Mouse (Mus musculus) midbrain, embryonic 12.5 days (tissue): Measurements from ENCODE around the gene Sugt1. TPM values are rescaled to one million over a fixed set of nuclear protein-coding genes. Genes with fewer than 3 reads are reported as not detected.

ENCODE experiments used
- microRNA-seq: library from miRNA; unstranded; fragments of <30 nt; microRNA quantifications from one replicate; pipeline ENCODE4, GENCODE M21; 2017
- polyA plus RNA-seq: library from polyadenylated mRNA; unstranded; fragments of >200 nt; fragmentation: Nextera tagmentation; extraction: Ambion mirVana; gene quantifications from 2 replicates; pipeline ENCODE4 v1.2.1, GENCODE M21; 2016

Sugt1 gene
- polyA plus RNA-seq, 1 experiment from 2014 or later: 131 TPM

Small RNA genes lying within 50 kb of the gene (microRNA-seq; reads per million reads assigned to microRNA genes)
- gene Gm27857: not detected

Other genes with a start within 250 kb of the Sugt1 start
- 37.0 and 41.4 TPM in 2 replicates for gene Naa16, start 196.9 kb upstream of the Sugt1 start, polyA plus RNA-seq
- 9.7 and 11.0 TPM in 2 replicates for gene Mtrf1, start 189.9 kb upstream of the Sugt1 start, polyA plus RNA-seq
- 19.0 and 22.8 TPM in 2 replicates for gene Kbtbd7, start 161.2 kb upstream of the Sugt1 start, polyA plus RNA-seq
- 5.0 and 5.2 TPM in 2 replicates for gene Kbtbd6, start 135.9 kb upstream of the Sugt1 start, polyA plus RNA-seq
- gene Elf1, start 106.5 kb upstream of the Sugt1 start, polyA plus RNA-seq: 7.1 and 7.4 TPM in 2 replicates
- gene Wbp4, start 106.2 kb upstream of the Sugt1 start, polyA plus RNA-seq: 49.7 and 55.1 TPM in 2 replicates
- 8.4 and 20.6 TPM in 2 replicates for gene Cnmd, start 74.5 kb downstream of the Sugt1 start, polyA plus RNA-seq
- 70.7 and 73.6 TPM in 2 replicates for gene Pcdh8, start 183.6 kb downstream of the Sugt1 start, polyA plus RNA-seq